Comparison of ENCODE assay signal across 23 mouse cellular contexts in genomic region chr10:4476604-4477003, GRCm38 (mm10). TPM values are rescaled to one million over a fixed set of nuclear protein-coding genes. Genes with fewer than 3 reads are reported as not detected.
"Had no signal": no experiment of that assay in that cellular context is flagged by ENCODE, and none has a peak within 500 bp of the region (broad histone marks: within the 10 kb centered on the region; RNA-seq: fewer than 3 reads in every experiment).

No protein-coding gene starts in this region.

- H3K4me2 ChIP-seq: lung, embryonic 14.5 days; midbrain, embryonic 12.5 days; neural tube, embryonic 13.5 days; neural tube, embryonic 15.5 days; stomach, embryonic 15.5 days had no signal

- H3K27me3 ChIP-seq: midbrain, embryonic 12.5 days; neural tube, embryonic 13.5 days; neural tube, embryonic 15.5 days; stomach, embryonic 15.5 days had no signal

- H3K4me1 ChIP-seq: midbrain, embryonic 10.5 days; midbrain, embryonic 12.5 days; neural tube, embryonic 13.5 days; neural tube, embryonic 15.5 days; stomach, embryonic 15.5 days had no signal

- DNase-seq: lung, adult 18-20 months; lung, embryonic 14.5 days; lung, postnatal 10 days; lung, postnatal 4 days; midbrain, embryonic 14.5 days; retina, postnatal 1 day; right cerebral cortex, adult 18-20 months; right cerebral cortex, postnatal 25 days; right cerebral cortex, postnatal 4 days; thymus, adult 18-20 months; thymus, postnatal 25 days; thymus, postnatal 4 days had no signal

- ATAC-seq: midbrain, embryonic 16.5 days had no signal

- H3K27ac ChIP-seq: midbrain, embryonic 10.5 days; midbrain, embryonic 12.5 days; neural tube, embryonic 13.5 days; neural tube, embryonic 15.5 days; stomach, embryonic 15.5 days had no signal

- H3K9me3 ChIP-seq: midbrain, embryonic 10.5 days; midbrain, embryonic 12.5 days; neural tube, embryonic 13.5 days; neural tube, embryonic 15.5 days; stomach, embryonic 15.5 days had no signal

- H3K9ac ChIP-seq: lung, embryonic 14.5 days; midbrain, embryonic 12.5 days; neural tube, embryonic 13.5 days; neural tube, embryonic 15.5 days; stomach, embryonic 15.5 days had no signal

- H3K4me3 ChIP-seq: midbrain, embryonic 10.5 days; midbrain, embryonic 12.5 days; myocyte; neural tube, embryonic 13.5 days; neural tube, embryonic 15.5 days; stomach, embryonic 15.5 days had no signal

- H3K36me3 ChIP-seq: midbrain, embryonic 10.5 days; midbrain, embryonic 12.5 days; neural tube, embryonic 13.5 days; neural tube, embryonic 15.5 days; stomach, embryonic 15.5 days had no signal

RNA-seq across cellular contexts. Expression of gene Ccdc170, which starts 5.7 kb away (rescaled TPM):
- total RNA-seq: megakaryocyte-erythroid progenitor cell, adult 5-6 weeks had no signal
- polyA plus RNA-seq: liver, embryonic 16.5 days; midbrain, embryonic 10.5 days; neural tube, embryonic 11.5 days; neural tube, embryonic 13.5 days; spleen, adult 2 months had no signal
